Mouse (Mus musculus) E14TG2a.4 (cell line): ENCODE measurements around the gene Sirt6.

Experiments used
- H3K27me3 ChIP-seq: 2 replicates; pipeline ENCODE4 v1.6.1; 2014; ENCODE audit warnings: low read length, control low read depth; ENCODE audit not compliant: insufficient read depth
- H3K36me3 ChIP-seq: 2 replicates; pipeline ENCODE4 v1.6.1; 2014; ENCODE audit warnings: low read length, control low read depth; ENCODE audit not compliant: insufficient read depth
- H3K4me1 ChIP-seq: replicated peaks from 2 replicates; pipeline ENCODE4 v1.6.1; 2014; ENCODE audit warnings: low read depth, low read length, control low read depth
- H3K4me3 ChIP-seq: replicated peaks from 2 replicates; pipeline ENCODE4 v1.5.1; 2014; ENCODE audit warnings: mild to moderate bottlenecking, low read length
- H3K9me3 ChIP-seq: 2 replicates; pipeline ENCODE4 v1.6.1; 2014; ENCODE audit warnings: low read length, control low read depth
- CTCF ChIP-seq: conservative IDR thresholded peaks from 2 replicates; pipeline ENCODE4 v1.5.1; 2014; ENCODE audit warnings: low read length
- NANOG ChIP-seq: IDR thresholded peaks from 2 replicates; pipeline ENCODE4 v1.6.1; 2014; ENCODE audit warnings: borderline replicate concordance, low read length, mixed read lengths
- POU5F1 ChIP-seq: IDR thresholded peaks from 2 replicates; pipeline ENCODE4 v1.6.1; 2014; ENCODE audit warnings: low read length, borderline replicate concordance

The Sirt6 gene

GRCm38 (mm10) chr10:81633253-81634099, 5.9 kb upstream of the Sirt6 start:
- H3K4me3 ChIP-seq = peak overlapping the region; percentile 77
- no peak for TF ChIP-seq NANOG
- no peak for TF ChIP-seq POU5F1
- no peak for TF ChIP-seq CTCF
- H3K36me3 ChIP-seq = peaks cover 4% of the 10 kb centered on the region; the same call in 1 of the 2 replicates
- H3K9me3 ChIP-seq = no peaks in the 10 kb centered on the region
- H3K4me1 ChIP-seq = peaks cover 69% of the 10 kb centered on the region
- H3K27me3 ChIP-seq = peaks cover 12% of the 10 kb centered on the region

- Histone ChIP-seq H3K9me3 (no peaks in the 10 kb centered on the region), H3K4me1 (peaks cover 82% of the 10 kb centered on the region), H3K4me3 (peak within 1 kb of the TSS; percentile 85), H3K36me3 (peaks cover 24% of the 10 kb centered on the region), H3K27me3 (no peaks in the 10 kb centered on the region)
- TF ChIP-seq NANOG (no peak), CTCF (no peak), POU5F1 (no peak)
These were observed 793 bp upstream of the Sirt6 start, which contains the start of gene Ankrd24 for GRCm38 (mm10) chr10:81628390-81628789. Gene Ankrd24, plus strand, starts transcription at chr10:81628540.

- H3K27me3 ChIP-seq = no peaks in the 10 kb centered on the region
- H3K4me3 ChIP-seq = peak overlapping the region; percentile 85
- H3K4me1 ChIP-seq = peaks cover 82% of the 10 kb centered on the region
- no peaks in the 10 kb centered on the region for H3K9me3 ChIP-seq
- no peak for TF ChIP-seq POU5F1
- TF ChIP-seq CTCF = no peak
- TF ChIP-seq NANOG = no peak
- H3K36me3 ChIP-seq = peaks cover 24% of the 10 kb centered on the region
These were observed 231 bp upstream of the Sirt6 start for GRCm38 (mm10) chr10:81627836-81628220.

GRCm38 (mm10) chr10:81626101-81626993, 1.2 kb downstream of the Sirt6 start:
- TF ChIP-seq NANOG (no peak), CTCF (no peak)
- peaks cover 90% of the 10 kb centered on the region for H3K4me1 ChIP-seq
- no peaks in the 10 kb centered on the region for H3K9me3 ChIP-seq
- peaks cover 37% of the 10 kb centered on the region for H3K36me3 ChIP-seq
- no peaks in the 10 kb centered on the region for H3K27me3 ChIP-seq
- H3K4me3 ChIP-seq = peak overlapping the region; percentile 85

GRCm38 (mm10) chr10:81623441-81623840, 4.2 kb downstream of the Sirt6 start:
- peaks cover 82% of the 10 kb centered on the region for H3K4me1 ChIP-seq
- peaks cover 48% of the 10 kb centered on the region for H3K36me3 ChIP-seq
- H3K27me3 ChIP-seq = no peaks in the 10 kb centered on the region
- H3K4me3 ChIP-seq = peak overlapping the region; percentile 59
- TF ChIP-seq POU5F1 = no peak
- no peaks in the 10 kb centered on the region for H3K9me3 ChIP-seq

GRCm38 (mm10) chr10:81620786-81621185, 6.8 kb downstream of the Sirt6 start:
- no peak overlapping the region for H3K4me3 ChIP-seq
- peaks cover 86% of the 10 kb centered on the region for H3K4me1 ChIP-seq
- TF ChIP-seq POU5F1 (no peak), NANOG (no peak), CTCF (no peak)
- no peaks in the 10 kb centered on the region for H3K9me3 ChIP-seq
- H3K27me3 ChIP-seq = no peaks in the 10 kb centered on the region
- peaks cover 47% of the 10 kb centered on the region for H3K36me3 ChIP-seq

- Histone ChIP-seq H3K4me3 (no peak overlapping the region), H3K4me1 (peaks cover 86% of the 10 kb centered on the region), H3K27me3 (no peaks in the 10 kb centered on the region), H3K9me3 (no peaks in the 10 kb centered on the region), H3K36me3 (peaks cover 39% of the 10 kb centered on the region)
- TF ChIP-seq POU5F1 (no peak), NANOG (no peak), CTCF (no peak)
These were observed 7.6 kb downstream of the Sirt6 start for GRCm38 (mm10) chr10:81619976-81620375.

GRCm38 (mm10) chr10:81615486-81615885, 12.1 kb downstream of the Sirt6 start:
- Histone ChIP-seq H3K9me3 (peaks cover 8% of the 10 kb centered on the region; the same call in 1 of the 2 replicates), H3K4me1 (peaks cover 74% of the 10 kb centered on the region), H3K27me3 (no peaks in the 10 kb centered on the region), H3K4me3 (peak overlapping the region; percentile 30), H3K36me3 (0 out of 2 replicates have a peak, but pooled peaks cover 3% of the 10 kb centered on the region)
- TF ChIP-seq CTCF (no peak), POU5F1 (no peak), NANOG (no peak)
